Mouse (Mus musculus): ENCODE results near the gene Sox5.

The Sox5 gene

GRCm38 (mm10) chr6:144781431-144782030, at the start of gene Sox5:
Gene Sox5, minus strand, starts transcription at chr6:144781977.
- DNase-seq (ENCODE audit: low read depth): no peak

- DNase-seq (ENCODE audit: low read depth): no peak
These were observed 43.3 kb upstream of the Sox5 start for GRCm38 (mm10) chr6:144825018-144825602.

GRCm38 (mm10) chr6:144824153-144824552, 42.4 kb upstream of the Sox5 start:
- DNase-seq (ENCODE audit: low read depth): no peak

- no peak for DNase-seq (ENCODE audit: low read depth)
These were observed 40.8 kb upstream of the Sox5 start for GRCm38 (mm10) chr6:144822594-144822993.

- DNase-seq (ENCODE audit: low read depth): no peak
These were observed 39.2 kb upstream of the Sox5 start for GRCm38 (mm10) chr6:144821019-144821418.

- DNase-seq (ENCODE audit: low read depth): no peak
These were observed 36.2 kb upstream of the Sox5 start for GRCm38 (mm10) chr6:144818016-144818415.

GRCm38 (mm10) chr6:144817329-144817932, 35.7 kb upstream of the Sox5 start:
- no peak for DNase-seq (ENCODE audit: low read depth)

- DNase-seq (ENCODE audit: low read depth): no peak
These were observed 33.8 kb upstream of the Sox5 start for GRCm38 (mm10) chr6:144815542-144815941.

- peak; percentile 31 for DNase-seq (ENCODE audit: low read depth)
These were observed 33.2 kb upstream of the Sox5 start for GRCm38 (mm10) chr6:144814931-144815364.

- DNase-seq (ENCODE audit: low read depth): no peak
These were observed 22.5 kb upstream of the Sox5 start for GRCm38 (mm10) chr6:144804321-144804720.

- DNase-seq (ENCODE audit: low read depth): no peak
These were observed 21.3 kb upstream of the Sox5 start for GRCm38 (mm10) chr6:144803063-144803462.

GRCm38 (mm10) chr6:144794356-144794755, 12.6 kb upstream of the Sox5 start:
- no peak for DNase-seq (ENCODE audit: low read depth)

- DNase-seq (ENCODE audit: low read depth): no peak
These were observed 11.1 kb upstream of the Sox5 start for GRCm38 (mm10) chr6:144792871-144793270.

GRCm38 (mm10) chr6:144783295-144783694, 1.5 kb upstream of the Sox5 start:
- no peak for DNase-seq (ENCODE audit: low read depth)

GRCm38 (mm10) chr6:144782866-144783265, 1.1 kb upstream of the Sox5 start:
- no peak for DNase-seq (ENCODE audit: low read depth)

GRCm38 (mm10) chr6:144782031-144782857, 467 bp upstream of the Sox5 start:
- DNase-seq (ENCODE audit: low read depth): no peak

GRCm38 (mm10) chr6:144780608-144781285, 1.0 kb downstream of the Sox5 start:
- no peak for DNase-seq (ENCODE audit: low read depth)

GRCm38 (mm10) chr6:144779945-144780607, 1.7 kb downstream of the Sox5 start:
- no peak for DNase-seq (ENCODE audit: low read depth)

- DNase-seq (ENCODE audit: low read depth): no peak
These were observed 4.3 kb downstream of the Sox5 start for GRCm38 (mm10) chr6:144777356-144778035.

- no peak for DNase-seq (ENCODE audit: low read depth)
These were observed 8.0 kb downstream of the Sox5 start for GRCm38 (mm10) chr6:144773736-144774135.

GRCm38 (mm10) chr6:144772985-144773384, 8.8 kb downstream of the Sox5 start:
- DNase-seq (ENCODE audit: low read depth): peak; percentile 31
